Mouse (Mus musculus) skeletal muscle tissue, adult 2 months (tissue): Measurements from ENCODE around the gene Mbd6.
A peak's percentile ranks its signal among the peaks of the same experiment; 100 is the strongest.

Experiments used
- DNase-seq: peaks from one replicate; pipeline ENCODE4 v3.0.0-alpha.2; 2012; ENCODE audit warnings: low read depth, low spot score

The Mbd6 gene

DNA sequence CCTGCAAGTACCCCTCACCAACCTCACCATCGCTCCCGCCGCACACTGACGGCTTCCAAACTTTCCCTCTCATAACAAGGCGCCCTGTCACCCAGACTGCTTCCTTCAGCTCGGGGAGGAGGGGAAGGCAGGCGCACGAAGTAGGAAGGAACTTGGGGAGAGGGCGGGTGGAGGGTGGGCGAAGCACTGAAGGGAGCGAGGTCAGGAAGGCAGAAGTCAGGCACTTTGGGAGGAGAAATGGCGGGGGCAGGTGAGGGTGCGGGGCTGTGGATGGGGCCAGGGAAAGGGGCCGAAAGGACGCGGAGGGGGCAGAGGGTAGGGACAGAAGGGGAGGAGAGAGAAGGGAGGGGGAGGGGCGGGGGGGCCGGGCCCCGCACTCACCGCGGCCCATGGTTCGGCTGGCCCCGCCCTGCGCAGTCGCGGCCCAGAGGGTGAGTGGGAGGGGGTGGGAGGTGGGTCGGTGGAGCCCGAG, 454 bp downstream of the Mbd6 start:
- no peak for DNase-seq

- DNase-seq, result no peak
Measured at GRCm38 (mm10) chr10:127287936-127288293, 903 bp downstream of the Mbd6 start.

DNA sequence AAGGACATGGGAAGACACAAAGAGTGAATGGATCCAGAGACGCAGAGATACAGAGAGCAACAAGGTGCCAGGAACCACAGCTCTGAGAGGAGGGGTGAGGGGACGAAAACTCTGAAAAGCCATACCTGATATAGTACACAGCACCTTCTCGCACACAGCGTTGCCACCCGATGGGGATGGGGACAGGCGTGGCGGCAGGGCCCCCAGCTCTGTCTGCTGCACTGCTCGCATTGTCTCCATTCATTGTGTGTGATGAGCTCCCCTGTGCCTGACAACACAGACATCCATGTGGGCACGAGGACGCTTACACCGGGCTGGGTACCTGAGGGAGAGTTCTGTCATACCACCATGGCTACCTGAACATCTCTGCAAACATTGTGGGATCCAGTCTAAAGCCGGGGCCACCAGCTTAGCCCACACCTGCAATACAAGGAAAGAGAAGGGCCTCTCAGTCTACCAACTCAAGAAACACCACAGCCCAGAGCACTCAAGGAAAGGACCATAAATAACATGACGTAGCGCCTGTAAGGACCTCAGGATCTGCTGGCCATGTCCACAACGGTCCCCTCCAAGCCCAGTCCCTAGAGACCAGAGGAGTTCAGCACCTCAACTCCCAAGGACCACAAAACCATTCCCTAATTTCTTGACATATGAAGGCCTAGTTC, 1.4 kb downstream of the Mbd6 start:
- no peak for DNase-seq

GRCm38 (mm10) chr10:127286730-127287129, 2.1 kb downstream of the Mbd6 start:
- no peak for DNase-seq

DNA sequence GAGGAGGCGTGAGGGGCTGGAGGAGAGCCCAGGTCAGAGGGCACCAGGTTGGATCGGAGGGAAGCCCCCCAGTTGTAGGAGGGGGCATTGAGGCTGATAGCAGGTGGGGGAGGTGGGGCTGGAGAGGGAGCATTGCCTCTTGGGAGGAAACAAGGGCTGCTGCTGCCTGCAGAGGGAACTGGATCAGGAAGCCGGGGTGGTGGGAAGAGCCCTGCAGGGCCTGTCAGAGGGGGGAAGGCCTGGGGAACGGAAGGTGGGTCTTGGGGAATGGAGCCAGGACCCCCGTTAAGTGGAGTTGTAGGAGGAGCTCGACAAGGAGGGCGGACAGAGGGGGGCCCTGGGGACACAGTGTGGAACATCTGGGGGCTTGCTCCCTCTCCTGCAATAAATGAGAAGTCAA, 2.6 kb downstream of the Mbd6 start:
- no peak for DNase-seq

DNA sequence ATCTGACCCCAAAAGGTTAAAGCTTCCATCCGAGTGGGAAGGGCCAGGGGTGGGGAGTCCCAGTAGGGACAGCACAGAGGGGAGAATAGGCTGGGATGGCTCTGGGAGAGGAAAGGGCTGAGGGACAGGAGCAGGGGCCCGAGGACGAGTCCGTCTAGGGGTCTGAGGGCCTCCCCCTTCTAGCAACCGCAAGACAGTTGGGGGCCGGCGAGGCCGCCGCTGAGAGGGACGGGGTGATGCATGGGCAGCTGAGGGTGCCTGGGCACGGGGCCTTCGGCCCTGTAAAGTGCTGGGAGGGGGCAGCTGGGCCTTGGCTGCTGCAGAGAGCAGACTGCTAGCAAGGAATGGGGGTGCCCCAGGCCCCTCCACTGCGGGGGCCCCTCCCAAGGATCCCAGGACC, 3.2 kb downstream of the Mbd6 start:
- DNase-seq, result no peak

DNA sequence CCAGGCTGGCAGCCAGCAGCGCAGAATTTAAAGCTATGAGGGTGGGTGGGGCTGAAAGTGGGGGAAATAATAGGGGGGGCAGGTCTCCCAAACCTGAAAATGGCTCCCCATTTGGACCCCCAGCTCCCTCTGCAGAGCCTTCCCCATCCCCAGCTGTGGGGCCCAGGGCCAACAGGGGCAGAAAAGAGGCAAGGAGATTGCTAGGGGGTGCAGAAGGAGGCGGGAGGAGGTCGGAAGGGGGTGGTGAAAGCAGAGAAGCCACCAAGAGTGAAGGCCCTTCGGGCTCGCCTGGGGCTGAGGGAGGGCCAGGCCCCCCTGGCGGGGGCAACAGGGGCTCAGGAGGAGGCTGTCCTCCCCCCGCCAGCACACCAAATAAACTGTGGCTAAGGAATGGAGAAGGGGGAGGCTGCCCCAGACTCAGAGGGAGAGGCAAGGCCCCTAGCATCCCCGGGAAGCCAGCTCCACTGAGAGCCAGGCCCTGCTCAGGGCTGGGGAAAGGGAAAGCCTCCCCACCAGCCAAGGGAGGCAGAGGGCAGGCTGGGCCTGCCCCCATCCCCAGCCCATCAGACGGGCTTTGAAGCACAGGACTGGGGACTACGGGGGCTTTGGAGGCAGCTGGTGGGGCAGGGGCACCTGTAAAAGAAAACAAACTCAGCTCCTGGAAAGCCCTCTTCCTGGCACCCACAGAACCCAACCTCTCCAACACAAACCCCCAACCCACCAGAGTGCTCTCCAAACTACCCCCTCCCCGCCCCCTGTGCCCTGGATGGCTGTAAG, 3.9 kb downstream of the Mbd6 start:
- no peak for DNase-seq

- no peak for DNase-seq
Measured at GRCm38 (mm10) chr10:127284105-127284622, 4.7 kb downstream of the Mbd6 start.

DNA sequence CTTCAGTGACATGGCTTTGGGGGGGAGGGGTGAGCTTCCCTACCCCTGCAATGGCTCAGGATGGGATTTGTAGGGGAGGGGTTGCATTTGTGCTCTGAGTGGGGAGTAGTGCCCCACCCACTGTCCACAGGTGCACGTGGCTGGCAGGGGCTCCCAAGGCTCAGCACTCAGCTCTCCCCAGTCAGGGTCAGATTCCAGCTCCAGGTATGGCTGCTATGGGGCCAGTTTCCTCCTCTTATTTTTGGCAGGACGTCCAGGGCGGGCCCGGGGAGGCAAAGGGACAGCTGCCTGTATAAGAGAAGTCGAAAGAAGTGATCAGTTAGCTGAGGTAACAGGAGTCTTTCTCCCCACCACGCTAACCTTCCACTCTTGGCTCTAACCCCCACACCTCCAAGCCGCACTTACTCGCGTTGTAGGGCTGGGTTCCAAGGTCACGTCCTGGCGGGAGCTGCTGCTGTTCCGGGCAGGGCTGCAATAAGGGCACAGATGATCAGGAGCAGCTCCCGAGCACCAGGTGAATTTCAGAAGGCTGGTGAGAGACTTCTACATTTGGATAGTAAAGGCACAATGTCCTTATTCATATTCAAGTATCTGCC, 6.1 kb downstream of the Mbd6 start:
- DNase-seq, result no peak

DNA sequence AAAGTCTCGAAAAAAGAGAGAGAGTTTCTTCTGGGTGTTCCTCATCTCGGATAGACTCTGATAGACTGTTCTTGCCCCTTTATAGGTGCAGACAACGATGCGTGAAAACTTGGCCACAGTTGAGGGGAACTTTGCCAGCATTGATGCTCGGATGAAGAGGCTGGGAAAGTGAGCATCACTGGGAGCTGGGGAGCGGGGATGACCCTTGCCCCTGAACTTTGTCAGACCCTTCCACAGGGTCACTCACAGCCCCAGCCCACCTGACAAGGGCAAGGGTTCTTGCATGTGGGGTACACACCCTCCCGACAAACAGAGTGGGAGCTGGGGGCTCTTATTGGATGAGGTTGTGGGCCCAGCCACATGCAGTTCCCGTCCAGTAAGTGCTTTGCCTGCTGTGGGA, 7.5 kb downstream of the Mbd6 start:
- DNase-seq, result no peak

- no peak for DNase-seq
Measured at GRCm38 (mm10) chr10:127279730-127280129, 9.1 kb downstream of the Mbd6 start.

GRCm38 (mm10) chr10:127274261-127275022, 14.4 kb downstream of the Mbd6 start:
- DNase-seq, result no peak

DNA sequence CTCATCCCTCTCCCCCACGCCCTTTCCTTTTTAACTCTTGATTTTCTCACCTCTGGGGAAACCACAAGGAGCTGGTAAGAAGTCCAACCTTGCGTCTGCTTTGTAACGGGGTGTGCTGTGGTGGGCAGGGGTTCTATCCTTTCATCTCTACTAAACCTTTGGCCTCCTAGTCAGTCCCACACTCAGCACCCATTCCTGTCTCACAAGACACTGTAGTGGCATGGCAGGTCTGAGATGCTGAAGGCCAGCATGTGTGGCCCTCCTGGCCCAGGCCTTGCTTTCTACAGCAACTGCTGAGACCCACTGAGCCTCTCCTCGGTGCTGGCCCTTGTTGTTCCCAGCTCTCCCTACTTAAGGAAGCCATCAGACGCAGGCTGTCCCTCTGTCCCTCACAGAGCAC, 16.4 kb downstream of the Mbd6 start:
- no peak for DNase-seq

DNA sequence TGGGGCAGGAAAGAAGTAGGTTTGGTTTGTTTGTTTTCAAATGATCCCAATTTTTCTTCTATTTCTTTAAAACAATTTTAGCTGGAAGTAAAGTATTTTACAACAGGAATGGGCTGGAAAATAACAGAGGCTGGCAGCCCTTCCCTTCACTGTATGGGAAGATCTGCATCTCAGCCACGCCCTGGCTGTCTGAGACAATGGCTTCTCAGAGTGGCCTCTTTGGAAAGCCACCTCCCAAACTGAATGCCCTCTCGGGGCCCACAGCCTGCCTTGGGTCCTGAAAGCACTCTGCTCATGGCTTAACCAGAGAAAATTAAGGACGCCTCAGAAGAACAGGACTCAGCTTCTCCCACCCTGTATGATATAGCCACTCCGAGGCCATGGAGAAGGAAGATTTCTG, 18.9 kb downstream of the Mbd6 start:
- DNase-seq, result no peak

DNA sequence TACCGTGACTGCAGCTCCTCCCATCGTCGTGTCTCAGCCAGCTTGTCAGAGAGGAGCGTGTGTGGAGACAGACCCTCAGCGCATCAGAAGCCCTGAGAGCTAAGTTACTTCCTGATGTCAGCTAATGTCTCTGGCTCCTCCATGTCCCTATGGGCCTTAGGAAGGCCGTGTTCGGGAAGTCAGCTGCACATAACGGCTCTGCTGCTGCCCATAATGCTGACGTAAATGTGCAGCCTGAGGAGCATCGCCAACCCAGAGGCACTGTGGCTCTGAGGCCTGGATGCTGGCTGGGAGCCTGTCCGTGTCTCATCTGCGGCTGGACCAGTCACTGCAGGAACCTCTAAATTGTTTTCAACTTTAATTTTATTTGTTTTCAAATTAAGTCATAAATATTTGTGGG, 19.8 kb downstream of the Mbd6 start:
- DNase-seq, result no peak

DNA sequence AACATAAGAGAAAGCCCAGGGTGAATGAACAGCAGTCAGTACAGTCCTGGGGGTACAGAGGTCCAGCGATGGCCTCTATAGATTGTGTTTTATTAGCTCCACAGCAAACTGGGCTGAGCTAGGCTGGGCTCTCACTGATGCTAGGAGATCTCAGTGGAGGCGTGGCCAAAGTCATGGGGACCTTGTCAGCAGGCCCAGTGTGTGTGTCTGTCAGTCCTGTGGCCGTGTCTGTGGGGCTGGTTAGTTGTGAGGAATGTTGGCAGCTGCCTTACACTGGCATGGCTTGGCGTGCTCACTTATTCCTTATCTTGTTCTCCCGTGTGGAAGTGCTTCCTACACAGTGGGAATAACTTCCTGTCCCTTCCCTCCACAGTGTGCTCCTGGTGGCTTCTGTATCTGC, 20.4 kb downstream of the Mbd6 start:
- no peak for DNase-seq

DNA sequence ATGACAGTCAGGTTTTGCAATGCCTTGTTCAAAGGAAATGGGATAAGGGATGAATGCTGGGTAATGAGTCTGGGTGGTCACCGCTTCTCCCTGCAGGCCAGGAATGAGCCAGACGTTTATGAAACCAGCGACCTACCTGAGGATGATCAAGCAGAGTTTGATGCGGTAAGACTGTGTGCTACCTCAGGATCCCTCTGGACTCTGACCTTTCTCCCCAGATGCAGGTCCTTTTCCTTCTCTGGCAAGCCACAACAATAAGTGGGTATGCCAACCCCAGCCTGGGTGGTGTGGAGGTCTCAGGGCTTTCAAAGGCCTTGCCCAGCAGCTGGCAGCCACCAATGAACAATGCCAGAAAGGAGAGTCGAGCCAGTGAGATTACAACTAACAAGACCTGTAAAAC, 21.5 kb downstream of the Mbd6 start:
- no peak for DNase-seq

GRCm38 (mm10) chr10:127266112-127267091, 22.4 kb downstream of the Mbd6 start, which contains the start of gene Dctn2:
Gene Dctn2 (plus strand): TSS chr10:127266368.
- peak; percentile 97 for DNase-seq

GRCm38 (mm10) chr10:127265727-127266111, 23.1 kb downstream of the Mbd6 start:
- no peak for DNase-seq

DNA sequence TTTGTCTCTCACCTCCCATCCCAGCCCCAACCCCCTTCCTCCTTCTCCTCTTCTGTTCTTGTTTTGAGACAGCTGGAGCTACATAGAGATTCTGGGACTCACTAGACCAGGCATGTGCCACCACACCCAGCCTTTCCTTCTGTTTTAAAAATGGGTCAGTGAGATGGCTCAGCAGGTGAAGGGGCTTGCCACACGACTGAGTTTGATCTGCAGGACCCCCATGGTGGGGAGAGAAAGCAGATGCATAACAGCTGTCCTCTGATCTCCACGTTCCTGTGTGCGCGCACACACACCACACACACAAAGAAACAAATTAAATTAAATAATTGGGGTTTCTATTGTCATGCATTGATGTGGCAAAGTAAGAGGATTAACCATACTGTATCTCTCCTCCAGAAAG, 23.8 kb downstream of the Mbd6 start:
- no peak for DNase-seq

- no peak for DNase-seq
Measured at GRCm38 (mm10) chr10:127264336-127264735, 24.5 kb downstream of the Mbd6 start.
